Mouse (Mus musculus): Measurements from ENCODE around the gene Frs3.

DNA sequence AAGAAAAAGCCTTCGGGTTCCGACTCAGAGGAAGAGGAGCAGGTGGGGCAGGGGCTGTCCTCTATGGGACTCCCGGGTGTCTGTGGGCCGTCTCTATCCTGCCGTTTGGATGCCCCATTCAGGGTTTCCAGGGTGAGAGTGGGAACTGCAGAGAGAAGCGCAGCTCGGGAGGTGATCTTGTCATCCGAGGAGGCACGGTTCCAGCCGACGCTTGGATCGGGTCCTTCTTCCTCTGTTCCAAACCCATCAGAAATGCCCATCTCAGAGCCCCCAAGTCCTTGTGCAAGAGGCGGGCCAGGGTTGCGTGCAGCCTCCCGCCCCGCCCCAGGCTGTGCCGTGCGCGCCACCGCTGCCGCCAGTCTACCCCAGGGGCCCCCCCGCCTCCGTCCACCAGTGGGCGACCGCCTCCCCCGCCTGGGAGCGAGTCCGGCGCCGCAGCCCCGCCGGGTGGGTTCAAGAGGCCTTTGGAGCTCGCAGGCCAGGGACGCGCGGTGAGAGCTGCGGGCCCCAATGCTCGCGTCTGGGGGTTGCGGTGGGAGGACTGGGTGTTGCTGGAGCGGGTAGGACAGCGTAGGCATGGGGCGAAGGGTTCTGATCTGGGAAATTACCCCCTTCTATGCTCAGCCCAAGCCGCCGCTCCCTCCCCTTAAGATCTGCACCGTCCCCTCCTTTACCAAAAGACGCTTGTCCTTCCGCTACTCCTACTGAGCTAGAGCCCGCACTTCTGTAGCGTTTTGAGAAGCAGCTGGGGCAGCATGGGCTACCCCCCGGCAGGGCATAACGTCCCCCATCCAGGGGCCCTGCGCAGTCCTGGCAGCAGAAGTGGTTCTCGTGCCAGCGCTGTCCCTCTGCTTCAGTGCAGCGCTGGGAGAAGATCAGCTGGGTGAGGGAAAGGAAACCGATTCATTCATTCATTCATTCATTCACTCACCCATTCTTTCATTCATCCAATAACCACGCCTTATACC is at the start of gene Frs3:
- TF ChIP-seq CTCF (conservative IDR thresholded peaks at IDR 0.05; ENCODE audit: insufficient read depth, insufficient read length, low read depth, low read length) (no peak), POLR2A (IDR thresholded peaks at IDR 0.05; ENCODE audit: low read depth, low read length) (no peak)
